Mouse (Mus musculus) kidney, postnatal 0 days (tissue): ENCODE results near the gene Slc17a5. TPM values are rescaled to one million over a fixed set of nuclear protein-coding genes. Genes with fewer than 3 reads are reported as not detected.

Source experiments
- ATAC-seq: fragments of 200-750 bp; cut with Nextera tagmentation; replicated peaks from 2 replicates; pipeline ENCODE4 v1.8.0; 2017; ENCODE audit warnings: low read depth, moderate number of reproducible peaks, moderate TSS enrichment, moderate library complexity; ENCODE audit not compliant: low FRiP score
- DNase-seq: peaks from one replicate; pipeline ENCODE4 v3.0.0-alpha.2; 2016; ENCODE audit warnings: low spot score
- H3K27ac ChIP-seq: fragments of 300-500 bp; sonication (generic); 2 replicates; pipeline ENCODE4 v1.5.1; 2014; ENCODE audit warnings: mild to moderate bottlenecking
- H3K27me3 ChIP-seq: fragments of 300-500 bp; sonication (generic); 2 replicates; pipeline ENCODE4 v1.6.1; 2014; ENCODE audit warnings: low read length, mixed read lengths; ENCODE audit not compliant: insufficient read depth
- H3K36me3 ChIP-seq: fragments of 300-500 bp; sonication (generic); 2 replicates; pipeline ENCODE4 v1.6.1; 2014; ENCODE audit warnings: low read length, mixed read lengths; ENCODE audit not compliant: insufficient read depth
- H3K4me1 ChIP-seq: fragments of 300-500 bp; sonication (generic); replicated peaks from 2 replicates; pipeline ENCODE4 v1.6.1; 2014; ENCODE audit warnings: antibody characterized with exemption, low read length, mixed read lengths; ENCODE audit not compliant: insufficient read depth
- H3K4me2 ChIP-seq: fragments of 300-500 bp; sonication (generic); 2 replicates; pipeline ENCODE4 v1.6.1; 2014; ENCODE audit warnings: mild to moderate bottlenecking, low read length, moderate library complexity, mixed read lengths
- H3K4me3 ChIP-seq: fragments of 300-500 bp; sonication (generic); replicated peaks from 2 replicates; pipeline ENCODE4 v1.5.1; 2014; ENCODE audit warnings: low read depth, low read length
- H3K9ac ChIP-seq: fragments of 300-500 bp; sonication (generic); 2 replicates; pipeline ENCODE4 v1.6.1; 2014; ENCODE audit warnings: low read depth, low read length
- H3K9me3 ChIP-seq: fragments of 300-500 bp; sonication (generic); replicated peaks from 2 replicates; pipeline ENCODE4 v1.6.1; 2016; ENCODE audit warnings: low read length, inconsistent platforms, mixed read lengths
- CTCF ChIP-seq: IDR thresholded peaks from 2 replicates; pipeline ENCODE4 v1.5.1; 2016; ENCODE audit warnings: antibody characterized with exemption, low read depth, mild to moderate bottlenecking, moderate library complexity
- WGBS: fragments of 180-500 bp; shearing (Covaris S2); extraction: QIAGEN DNeasy Blood & Tissue Kit; methylation state at CpG from one replicate; pipeline ENCODE4 v1.1.7; 2014; 5-methylcytosine and 5-hydroxymethylcytosine counted together
- polyA plus RNA-seq: library from polyadenylated mRNA; unstranded; fragments of >200 nt; fragmentation: Nextera tagmentation; extraction: Ambion mirVana; gene quantifications from 2 replicates; pipeline ENCODE4 v1.2.1, GENCODE M21; 2015

Slc17a5 gene
- polyA plus RNA-seq, 1 experiment from 2014 or later = 17.7 TPM

DNA sequence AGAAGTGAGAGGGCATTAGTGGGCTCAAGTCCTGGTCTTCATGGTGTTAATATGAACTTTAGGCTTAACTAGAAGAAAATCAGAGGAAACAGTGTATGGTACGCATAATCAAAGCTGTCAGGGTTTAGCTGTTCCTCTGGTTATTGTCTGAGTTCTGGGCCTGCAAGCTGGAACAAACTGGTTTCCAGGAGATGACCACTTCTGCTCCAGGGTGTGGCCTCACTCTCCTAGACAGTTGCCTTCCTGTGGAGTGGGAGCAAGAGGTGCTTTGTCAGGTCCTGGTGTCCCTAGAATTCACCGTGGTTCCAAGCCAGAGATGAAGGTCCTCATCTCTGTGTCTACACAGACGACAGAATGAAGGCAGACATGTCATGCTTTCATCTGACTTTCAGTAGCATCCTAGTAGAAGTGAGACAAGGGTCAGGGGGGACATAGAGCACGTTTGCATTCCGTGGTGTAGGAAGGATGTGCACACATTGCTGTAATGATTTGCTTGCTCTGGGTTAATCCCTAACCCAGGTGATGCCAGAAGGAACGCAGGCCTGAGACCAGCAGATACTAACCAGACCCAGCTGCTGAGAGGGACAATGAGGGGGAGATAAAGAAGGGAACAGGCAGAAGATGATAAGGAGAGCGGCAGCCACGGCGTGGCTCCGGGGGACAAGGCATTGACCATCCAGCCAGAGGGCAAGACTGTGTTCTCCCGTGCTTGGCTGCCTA is 81.7 kb downstream of the Slc17a5 start:
- Histone ChIP-seq H3K4me3 (no peak overlapping the region), H3K4me1 (0 out of 2 replicates have a peak, but pooled peaks cover 5% of the 10 kb centered on the region), H3K27ac (peak overlapping the region; percentile 75), H3K4me2 (no peak overlapping the region), H3K36me3 (no peaks in the 10 kb centered on the region), H3K27me3 (no peaks in the 10 kb centered on the region), H3K9me3 (no peaks in the 10 kb centered on the region), H3K9ac (no peak overlapping the region)
- peak; percentile 91 for ATAC-seq
- no peak for TF ChIP-seq CTCF
- WGBS = 57% methylated on average over 11 of the region's 11 CpGs
- DNase-seq = peak; percentile 19

GRCm38 (mm10) chr9:78505223-78505622 is 82.6 kb downstream of the Slc17a5 start:
- DNase-seq (no peak), ATAC-seq (no peak)
- Histone ChIP-seq H3K4me3 (no peak overlapping the region), H3K4me1 (0 out of 2 replicates have a peak, but pooled peaks cover 5% of the 10 kb centered on the region), H3K9ac (no peak overlapping the region), H3K36me3 (no peaks in the 10 kb centered on the region), H3K4me2 (no peak overlapping the region), H3K27me3 (no peaks in the 10 kb centered on the region), H3K9me3 (no peaks in the 10 kb centered on the region), H3K27ac (no peak overlapping the region)
- WGBS = 86% methylated on average over 6 of the region's 6 CpGs
- TF ChIP-seq CTCF = no peak

- DNase-seq = no peak
- Histone ChIP-seq H3K27ac (0 out of 2 replicates have a peak overlapping the region, but pooled peaks have one; percentile 2), H3K4me3 (no peak overlapping the region), H3K9ac (no peak overlapping the region), H3K9me3 (no peaks in the 10 kb centered on the region), H3K36me3 (no peaks in the 10 kb centered on the region), H3K4me2 (no peak overlapping the region), H3K4me1 (0 out of 2 replicates have a peak, but pooled peaks cover 5% of the 10 kb centered on the region), H3K27me3 (no peaks in the 10 kb centered on the region)
- WGBS = 82% methylated on average over 3 of the region's 3 CpGs
- no peak for ATAC-seq
- TF ChIP-seq CTCF = no peak
Measured at GRCm38 (mm10) chr9:78504679-78505078, 83.2 kb downstream of the Slc17a5 start.

GRCm38 (mm10) chr9:78504133-78504532 is 83.7 kb downstream of the Slc17a5 start:
- ATAC-seq = no peak
- Histone ChIP-seq H3K4me2 (no peak overlapping the region), H3K27me3 (no peaks in the 10 kb centered on the region), H3K36me3 (no peaks in the 10 kb centered on the region), H3K27ac (0 out of 2 replicates have a peak overlapping the region, but pooled peaks have one; percentile 2), H3K4me1 (0 out of 2 replicates have a peak, but pooled peaks cover 5% of the 10 kb centered on the region), H3K4me3 (no peak overlapping the region), H3K9me3 (no peaks in the 10 kb centered on the region), H3K9ac (no peak overlapping the region)
- no peak for TF ChIP-seq CTCF
- DNase-seq = no peak
- 75% methylated on average over 4 of the region's 4 CpGs for WGBS

DNA sequence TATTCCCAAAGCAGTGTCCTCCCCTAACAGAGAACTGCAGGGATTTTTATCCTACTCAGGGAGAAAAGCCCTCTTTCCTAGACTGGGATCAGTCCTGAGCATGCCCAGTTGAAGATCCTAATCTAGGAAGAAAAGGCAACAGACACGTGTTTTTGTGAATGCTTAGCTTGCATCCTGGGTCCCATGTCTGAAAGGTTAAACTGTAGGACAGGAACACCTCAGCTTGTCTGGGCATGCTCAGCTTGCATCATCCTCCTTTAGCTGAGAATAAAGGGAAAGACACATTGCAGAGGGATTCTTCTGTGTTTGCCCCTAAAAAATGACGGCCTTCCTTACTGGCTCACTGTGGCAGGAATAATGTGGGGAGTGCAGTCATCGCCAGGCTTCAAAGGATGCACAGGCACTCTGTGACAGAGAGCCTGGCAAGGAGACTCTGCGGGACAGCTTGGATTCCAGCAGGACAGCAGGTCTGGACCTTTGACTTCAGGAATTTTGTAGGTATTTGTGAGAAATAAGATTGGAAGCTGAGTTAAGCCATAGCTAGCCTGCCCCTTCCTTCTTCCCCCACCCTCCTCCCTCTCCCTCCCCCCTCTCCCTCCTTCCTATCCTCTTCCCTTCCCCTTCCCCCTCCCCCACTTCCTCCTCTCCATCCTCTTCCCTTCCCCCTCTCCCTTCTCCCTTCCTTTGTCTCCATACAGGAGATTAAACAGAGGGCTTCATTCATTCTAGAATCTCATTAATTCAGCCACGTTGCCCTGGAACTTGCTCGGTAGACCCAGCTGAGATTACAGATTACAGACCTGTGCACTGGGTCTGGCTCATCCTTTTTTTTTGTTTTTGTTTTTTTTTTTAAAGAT is 84.4 kb downstream of the Slc17a5 start:
- 0 out of 2 replicates have a peak, but pooled peaks cover 5% of the 10 kb centered on the region for H3K4me1 ChIP-seq
- no peak overlapping the region for H3K4me3 ChIP-seq
- no peaks in the 10 kb centered on the region for H3K27me3 ChIP-seq
- ATAC-seq = 0 out of 2 replicates have a peak, but pooled peaks have one; percentile 18
- H3K4me2 ChIP-seq = peak overlapping the region; percentile 18; the same call in 1 of the 2 replicates
- WGBS = 22% methylated on average over 6 of the region's 6 CpGs
- peak overlapping the region; percentile 43; the same call in 1 of the 2 replicates for H3K27ac ChIP-seq
- TF ChIP-seq CTCF = no peak
- DNase-seq = peak; percentile 37
- H3K36me3 ChIP-seq = no peaks in the 10 kb centered on the region
- no peak overlapping the region for H3K9ac ChIP-seq
- H3K9me3 ChIP-seq = no peaks in the 10 kb centered on the region

DNA sequence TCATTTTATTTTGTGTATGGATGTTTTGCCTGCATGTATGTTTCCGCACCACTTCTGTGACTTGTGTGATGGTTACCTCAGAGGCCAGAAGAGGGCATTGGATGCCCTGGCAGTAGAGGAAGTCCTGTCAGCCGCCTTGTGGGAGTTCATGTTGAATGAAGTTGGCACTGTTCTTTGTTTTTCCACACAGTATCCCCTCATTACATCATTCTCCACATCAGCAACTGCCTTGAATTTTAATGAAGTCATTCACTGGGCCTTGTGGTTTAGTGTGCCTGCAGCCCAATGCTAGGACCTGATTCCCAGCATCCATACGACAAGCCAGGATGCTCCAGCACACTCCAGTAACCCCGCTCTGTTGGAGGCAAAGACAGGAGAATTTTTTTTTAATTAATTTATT is 86.6 kb downstream of the Slc17a5 start:
- no peak overlapping the region for H3K4me2 ChIP-seq
- no peak overlapping the region for H3K27ac ChIP-seq
- H3K36me3 ChIP-seq = no peaks in the 10 kb centered on the region
- H3K27me3 ChIP-seq = no peaks in the 10 kb centered on the region
- H3K9me3 ChIP-seq = no peaks in the 10 kb centered on the region
- no peak for ATAC-seq
- DNase-seq = no peak
- WGBS = 73% methylated on average over 4 of the region's 4 CpGs
- no peak overlapping the region for H3K9ac ChIP-seq
- no peak overlapping the region for H3K4me3 ChIP-seq
- 0 out of 2 replicates have a peak, but pooled peaks cover 5% of the 10 kb centered on the region for H3K4me1 ChIP-seq
- 0 out of 2 replicates have a peak, but pooled peaks have one; percentile 5 for TF ChIP-seq CTCF
